Mouse (Mus musculus) urinary bladder, postnatal 10 days (tissue): ENCODE data around the gene Ppme1.

Source experiments
- DNase-seq: peaks from one replicate; pipeline ENCODE4 v3.0.0; 2022; ENCODE audit warnings: low spot score

Ppme1 gene

DNA sequence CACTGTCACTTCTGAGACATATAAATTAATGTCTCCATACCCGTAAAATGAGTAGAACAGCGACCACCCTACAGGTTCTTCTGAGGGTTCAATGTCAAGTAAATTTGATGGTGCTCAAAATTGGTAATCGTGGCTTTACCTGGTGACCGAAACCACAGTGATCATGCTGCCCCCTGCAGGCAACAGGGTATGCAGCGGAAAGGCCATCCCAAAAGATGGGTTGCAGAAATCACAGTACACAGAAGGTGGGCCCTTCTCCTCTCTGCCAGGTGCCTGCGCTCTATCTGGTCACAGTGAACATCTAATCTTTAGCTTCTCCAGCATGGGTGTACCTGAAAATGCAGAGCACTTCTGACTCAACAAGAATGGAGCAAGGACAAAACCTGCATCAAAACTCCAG, 46.6 kb downstream of the Ppme1 start:
- DNase-seq: no peak

DNA sequence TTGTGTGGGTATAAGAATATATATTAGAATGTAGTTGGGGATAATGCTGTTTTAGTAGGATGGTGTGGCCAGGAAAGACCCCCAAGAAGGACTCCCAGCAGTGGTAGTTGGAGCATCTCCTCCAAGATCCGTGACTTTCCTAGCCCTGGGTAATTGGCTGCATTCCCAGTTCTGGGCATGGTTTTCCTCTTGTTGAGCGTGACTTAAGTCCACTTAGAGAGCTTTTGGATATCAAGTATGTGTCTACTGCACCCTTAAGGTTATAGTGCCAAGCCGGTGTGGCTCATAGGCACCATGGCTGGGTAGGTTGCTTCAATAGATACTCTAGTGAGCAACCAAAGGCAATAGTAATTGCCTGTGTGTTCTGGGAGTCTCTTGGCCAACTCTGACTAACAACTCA, 48.4 kb downstream of the Ppme1 start:
- DNase-seq: no peak

DNA sequence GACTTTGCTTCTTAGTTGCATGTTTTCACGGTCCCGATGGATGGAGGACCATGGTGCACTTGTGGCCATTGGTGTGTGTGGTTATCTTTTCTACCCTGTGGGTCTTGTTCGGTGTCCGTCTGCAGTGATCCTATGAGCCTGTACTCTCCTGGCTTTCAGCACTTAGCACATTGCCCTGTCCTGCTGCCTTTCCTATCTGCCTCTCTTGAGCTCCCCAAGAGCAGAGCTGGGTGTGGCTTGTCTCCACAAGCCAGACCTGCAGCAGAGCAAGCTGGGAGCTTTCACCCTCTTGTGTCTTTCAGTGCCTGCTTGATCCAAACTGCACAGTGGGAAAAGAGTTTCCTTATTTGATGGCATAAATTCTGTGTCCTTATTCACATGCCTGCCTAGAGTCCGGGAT, 54.6 kb downstream of the Ppme1 start:
- DNase-seq: no peak

DNA sequence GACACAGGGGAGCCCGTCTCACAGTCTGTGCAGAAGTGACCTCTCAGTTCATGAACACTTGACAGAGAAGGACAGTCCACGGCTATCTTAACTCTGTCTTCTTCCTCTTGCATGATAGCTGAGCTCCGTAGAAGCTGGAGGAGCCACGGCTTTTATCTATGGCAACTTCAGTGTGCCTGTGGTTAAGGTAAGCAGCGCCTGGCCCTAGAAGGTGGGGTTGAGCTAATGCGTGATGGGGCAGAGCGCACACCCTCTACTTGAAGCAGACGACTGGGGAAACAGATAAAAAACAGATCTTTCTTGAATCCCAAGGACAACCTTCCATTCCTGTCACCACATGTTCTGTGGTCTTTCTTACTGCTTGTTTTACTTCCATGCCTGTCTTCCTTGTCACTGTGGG, 55.2 kb downstream of the Ppme1 start:
- no peak for DNase-seq

DNA sequence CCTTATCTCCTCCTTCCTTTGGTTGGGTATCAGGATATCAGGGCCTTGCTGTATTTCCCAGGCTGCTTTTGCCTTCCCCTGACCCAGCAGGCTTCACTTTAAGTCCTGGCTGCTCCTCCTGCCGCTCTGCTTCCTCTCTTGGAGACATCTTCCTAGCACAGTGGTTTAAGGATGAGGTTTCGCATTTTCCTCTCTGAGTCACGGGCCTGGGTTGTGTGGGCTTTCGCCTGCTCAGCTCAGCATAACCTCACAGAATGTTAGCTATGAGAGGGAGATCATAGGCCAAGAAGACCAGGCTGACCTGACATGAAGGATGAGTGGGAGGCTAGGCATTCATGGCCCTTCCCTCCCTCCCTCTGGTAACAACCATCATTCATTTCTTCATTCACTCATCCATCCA, 59.4 kb downstream of the Ppme1 start:
- no peak for DNase-seq

DNA sequence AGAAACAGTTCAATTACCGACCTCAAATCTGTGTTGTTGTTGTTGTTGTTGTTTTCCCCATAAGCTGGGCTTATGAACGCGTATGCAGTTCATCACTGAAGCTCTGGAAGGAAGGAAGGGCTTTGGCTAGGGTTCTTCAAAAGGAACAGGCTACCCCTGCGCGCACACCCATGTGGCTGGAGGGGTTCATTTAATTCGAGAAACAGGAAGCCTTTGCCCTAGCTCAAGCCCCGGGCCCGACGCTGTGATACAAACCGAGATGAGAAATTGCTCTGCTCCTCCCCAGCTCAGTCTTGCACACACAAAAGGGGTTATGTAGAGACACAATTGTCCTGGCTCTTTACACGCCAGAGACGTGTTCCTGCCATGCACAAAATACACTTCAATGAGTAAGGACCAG, 61.8 kb downstream of the Ppme1 start:
- no peak for DNase-seq

DNA sequence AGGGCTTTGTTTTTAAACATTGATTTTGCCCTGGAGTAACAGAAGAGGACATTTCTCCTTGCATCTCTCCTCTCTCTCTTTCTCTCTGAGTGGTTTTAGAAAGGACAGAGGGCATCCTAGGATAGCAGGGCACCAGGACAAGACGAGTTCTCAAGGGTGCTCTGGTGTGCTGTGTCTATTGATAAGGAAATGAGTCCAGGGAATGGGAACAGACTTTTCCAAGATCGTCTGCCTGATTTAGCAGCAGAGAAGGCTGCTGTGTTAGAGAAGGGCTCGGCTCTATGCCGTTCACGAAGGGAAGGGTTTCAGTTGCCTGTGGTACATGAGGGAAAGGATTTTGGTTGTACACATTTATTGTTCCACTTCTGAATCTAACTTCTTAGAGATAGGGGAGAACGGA, 62.4 kb downstream of the Ppme1 start:
- DNase-seq: no peak

DNA sequence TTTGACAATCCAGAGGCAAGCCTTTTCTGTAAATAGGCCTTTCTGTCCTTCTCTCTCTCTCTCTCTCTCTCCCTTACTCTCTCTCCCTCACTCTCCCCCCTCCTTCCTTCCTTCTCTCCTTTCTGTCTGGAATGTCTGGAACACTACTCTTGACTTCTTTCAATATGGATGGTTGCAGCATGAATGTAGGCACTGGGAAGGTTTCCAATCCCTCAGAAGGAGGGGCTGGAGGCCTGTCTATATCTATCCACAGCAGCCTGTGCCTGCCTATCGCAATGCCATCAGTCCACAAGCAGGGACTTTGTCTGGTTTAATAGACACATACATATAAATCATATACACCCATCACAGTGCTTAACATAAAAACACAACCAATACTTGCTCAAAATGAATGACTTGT, 62.9 kb downstream of the Ppme1 start:
- DNase-seq: no peak

DNA sequence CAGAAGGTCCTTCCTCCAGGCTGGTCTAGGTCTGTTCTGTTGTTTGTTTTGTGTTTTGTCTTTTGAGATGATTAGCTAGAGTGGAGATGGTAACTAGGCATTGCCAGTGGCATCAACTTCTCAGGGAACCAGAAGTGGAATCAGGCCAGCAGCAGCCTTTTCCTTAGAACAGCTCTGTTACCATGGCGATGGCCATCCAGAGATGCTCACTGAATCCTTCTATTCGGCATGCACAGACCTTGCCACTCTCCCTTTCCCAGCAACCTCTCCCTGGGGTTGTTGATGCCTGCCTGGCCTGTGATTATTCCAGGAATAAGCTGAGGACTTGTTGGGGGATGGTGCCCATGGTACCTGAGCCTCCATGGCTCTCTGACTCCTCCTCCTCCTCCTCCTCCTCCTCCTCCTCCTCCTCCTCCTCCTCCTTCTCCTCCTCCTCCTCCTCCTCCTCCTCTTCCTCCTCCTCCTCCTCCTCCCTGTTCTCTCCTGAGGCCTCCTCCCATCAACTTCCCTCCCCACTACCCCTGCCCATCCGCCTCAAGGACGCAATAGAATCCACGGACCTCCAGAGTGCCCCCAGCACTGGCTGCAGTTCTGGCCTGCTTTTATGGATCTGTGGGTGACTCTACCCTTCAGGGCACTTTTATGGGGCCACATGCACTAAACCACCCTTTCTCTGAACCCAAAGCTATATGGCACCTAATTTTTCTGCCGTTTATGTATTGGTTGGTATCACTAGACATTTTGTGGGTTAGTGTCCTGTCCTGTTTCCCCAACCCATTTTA, 64.0 kb downstream of the Ppme1 start:
- DNase-seq: no peak

DNA sequence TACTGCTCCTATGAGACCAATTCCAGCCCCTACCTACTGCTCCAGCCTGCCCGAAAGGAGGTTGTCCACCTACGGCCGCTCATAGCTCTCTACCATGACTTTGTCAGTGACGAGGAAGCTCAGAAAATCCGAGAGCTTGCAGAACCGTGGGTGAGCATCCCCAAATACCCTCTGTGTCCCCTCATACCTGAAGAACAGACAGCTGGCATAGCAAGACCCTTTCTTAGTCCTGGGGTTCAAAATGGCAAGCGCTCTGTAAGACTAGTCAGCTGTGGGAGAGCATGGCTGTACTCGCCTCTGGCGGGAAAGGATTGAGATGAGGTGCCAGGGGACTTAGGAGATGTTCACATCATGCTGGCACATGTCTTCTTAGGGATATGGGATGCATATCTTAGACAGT, 66.2 kb downstream of the Ppme1 start:
- DNase-seq: no peak

DNA sequence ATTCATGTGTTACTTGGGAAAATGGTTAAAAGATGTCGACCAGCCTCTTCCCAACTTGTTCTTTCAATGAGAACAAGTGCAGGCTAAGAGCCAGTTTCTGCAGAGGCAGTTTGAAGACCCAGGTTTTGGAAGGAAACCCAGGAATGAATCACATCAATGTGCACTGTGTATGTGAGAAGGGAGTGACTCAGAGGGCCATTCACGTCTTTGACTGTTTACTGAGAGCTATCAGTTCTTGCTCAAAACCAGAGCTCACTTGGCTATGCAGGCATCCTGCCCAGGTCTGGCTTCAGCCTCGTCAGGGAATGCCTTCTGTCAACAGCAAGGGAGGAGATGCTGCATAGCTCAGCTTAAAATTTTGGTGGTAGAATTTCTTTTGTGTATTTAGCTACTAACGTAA, 69.8 kb downstream of the Ppme1 start:
- DNase-seq: no peak

DNA sequence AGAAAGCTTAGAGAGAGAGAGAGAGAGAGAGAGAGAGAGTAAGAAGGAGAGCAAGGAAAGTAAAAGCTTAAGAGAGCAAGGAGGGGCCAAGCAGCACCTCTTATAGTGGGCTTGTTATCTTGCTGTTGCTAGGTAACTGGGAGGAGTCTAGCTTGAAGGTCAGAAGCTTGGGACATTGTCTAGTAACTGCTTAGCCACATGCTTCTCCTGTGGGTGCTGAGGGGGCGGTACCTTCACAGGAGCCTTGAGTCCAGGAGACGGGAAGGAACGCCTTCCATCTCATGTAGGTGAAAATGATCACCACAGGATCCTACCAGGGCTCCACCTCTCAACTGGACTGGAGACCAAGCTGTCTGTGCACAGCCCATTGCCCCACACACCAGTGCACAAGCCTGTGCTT, 70.7 kb downstream of the Ppme1 start:
- DNase-seq: no peak

DNA sequence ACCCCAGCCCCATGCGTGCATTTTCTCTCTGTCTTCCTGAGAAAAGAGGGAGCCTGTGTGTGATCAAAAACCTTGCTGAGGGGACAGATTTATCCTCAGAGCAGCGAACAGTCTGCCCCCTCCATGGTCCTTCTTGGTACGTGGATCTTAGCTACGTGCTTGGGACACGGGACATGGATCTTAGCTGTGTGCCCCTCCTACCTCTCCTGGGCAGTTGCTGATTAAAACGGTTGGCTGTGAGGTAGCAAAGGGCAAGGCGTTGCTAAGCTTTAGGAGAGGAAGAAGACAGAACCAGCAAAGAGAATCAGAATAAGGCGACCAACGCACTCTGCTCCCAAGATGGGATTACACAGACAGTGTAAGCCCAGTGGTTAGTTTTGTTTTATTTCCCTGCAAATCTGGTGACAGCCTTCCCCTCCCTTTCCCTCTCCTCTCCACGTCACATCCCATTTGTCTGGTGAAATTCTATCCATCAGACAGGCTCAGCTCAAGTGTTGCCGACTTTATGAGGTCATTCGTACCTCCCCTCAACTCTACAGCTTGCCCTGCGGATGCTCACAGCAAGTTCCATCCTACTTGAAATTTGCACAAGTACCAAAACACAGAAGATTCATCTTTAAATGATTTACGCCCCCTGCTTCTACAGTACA, 73.1 kb downstream of the Ppme1 start:
- no peak for DNase-seq

DNA sequence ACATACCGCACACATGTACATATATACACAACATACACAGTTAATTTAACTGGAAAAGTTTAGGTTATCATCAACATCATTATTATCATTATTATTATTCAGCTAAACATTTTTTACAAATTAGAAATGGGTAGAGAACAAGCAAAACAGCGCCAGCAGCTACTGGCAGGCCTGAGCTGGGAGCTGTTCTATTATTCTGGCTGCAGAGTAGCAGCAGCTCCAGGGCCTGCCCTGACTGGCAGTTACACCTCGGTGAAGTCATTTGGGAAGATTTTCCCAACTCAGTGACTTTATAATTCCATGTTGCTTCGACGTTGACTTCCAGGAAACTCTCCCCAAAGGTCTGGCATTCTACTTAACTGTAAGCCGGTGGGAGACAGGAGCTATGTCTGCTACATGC, 75.4 kb downstream of the Ppme1 start:
- no peak for DNase-seq

DNA sequence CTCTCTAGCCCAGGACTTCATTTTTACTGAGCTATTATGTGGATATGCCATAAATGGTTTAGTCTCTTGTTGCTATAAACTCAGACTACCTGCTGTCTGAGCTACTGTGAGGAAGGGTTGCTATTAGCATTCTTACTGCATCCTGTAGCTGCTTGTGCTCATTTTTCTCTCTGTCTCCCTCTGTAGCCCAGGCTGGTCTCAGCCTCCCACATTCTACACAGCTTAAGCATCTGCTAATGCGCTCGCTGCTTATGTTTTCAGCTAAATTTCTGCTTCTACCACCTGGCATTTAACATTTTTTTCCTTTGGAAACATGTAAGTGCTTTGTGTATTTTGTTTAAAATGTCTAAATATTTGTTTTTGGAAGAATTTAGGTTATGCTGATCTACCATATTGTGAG, 76.4 kb downstream of the Ppme1 start:
- no peak for DNase-seq

DNA sequence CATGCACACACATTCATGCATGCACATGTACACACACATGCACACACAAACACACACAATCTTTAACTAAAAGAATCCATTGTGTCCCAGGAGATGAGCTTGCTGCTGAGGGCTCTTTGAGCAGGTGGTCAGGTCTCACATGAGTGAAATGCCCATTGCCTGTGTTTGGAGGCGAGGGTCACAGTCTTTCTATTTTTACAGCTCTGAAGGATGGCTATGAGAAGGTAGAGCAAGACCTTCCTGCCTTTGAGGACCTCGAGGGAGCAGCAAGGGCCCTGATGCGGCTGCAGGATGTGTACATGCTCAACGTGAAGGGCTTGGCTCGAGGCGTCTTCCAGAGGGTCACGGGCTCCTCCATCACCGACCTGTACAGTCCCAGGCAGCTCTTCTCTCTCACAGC, 78.6 kb downstream of the Ppme1 start:
- no peak for DNase-seq

DNA sequence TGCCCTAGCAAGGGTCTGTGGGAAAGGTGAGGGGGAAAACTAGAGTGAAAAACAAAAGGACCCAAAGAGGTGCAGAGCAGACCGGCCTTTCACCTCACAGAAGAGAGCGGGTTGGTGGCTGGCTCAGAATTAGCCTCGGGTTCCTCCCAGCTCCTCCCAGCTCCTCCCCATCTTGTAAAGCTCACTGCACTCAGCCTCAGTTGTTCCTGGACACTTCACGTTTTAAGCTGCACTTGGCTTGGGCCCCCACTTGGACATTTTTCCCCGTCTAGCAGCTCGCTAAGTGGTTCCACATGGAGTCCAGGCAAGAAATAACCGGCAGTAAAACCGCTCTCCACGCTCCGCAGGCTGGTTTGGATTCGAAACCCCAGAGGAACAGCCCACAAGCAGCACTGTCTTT, 83.5 kb downstream of the Ppme1 start:
- DNase-seq: no peak

DNA sequence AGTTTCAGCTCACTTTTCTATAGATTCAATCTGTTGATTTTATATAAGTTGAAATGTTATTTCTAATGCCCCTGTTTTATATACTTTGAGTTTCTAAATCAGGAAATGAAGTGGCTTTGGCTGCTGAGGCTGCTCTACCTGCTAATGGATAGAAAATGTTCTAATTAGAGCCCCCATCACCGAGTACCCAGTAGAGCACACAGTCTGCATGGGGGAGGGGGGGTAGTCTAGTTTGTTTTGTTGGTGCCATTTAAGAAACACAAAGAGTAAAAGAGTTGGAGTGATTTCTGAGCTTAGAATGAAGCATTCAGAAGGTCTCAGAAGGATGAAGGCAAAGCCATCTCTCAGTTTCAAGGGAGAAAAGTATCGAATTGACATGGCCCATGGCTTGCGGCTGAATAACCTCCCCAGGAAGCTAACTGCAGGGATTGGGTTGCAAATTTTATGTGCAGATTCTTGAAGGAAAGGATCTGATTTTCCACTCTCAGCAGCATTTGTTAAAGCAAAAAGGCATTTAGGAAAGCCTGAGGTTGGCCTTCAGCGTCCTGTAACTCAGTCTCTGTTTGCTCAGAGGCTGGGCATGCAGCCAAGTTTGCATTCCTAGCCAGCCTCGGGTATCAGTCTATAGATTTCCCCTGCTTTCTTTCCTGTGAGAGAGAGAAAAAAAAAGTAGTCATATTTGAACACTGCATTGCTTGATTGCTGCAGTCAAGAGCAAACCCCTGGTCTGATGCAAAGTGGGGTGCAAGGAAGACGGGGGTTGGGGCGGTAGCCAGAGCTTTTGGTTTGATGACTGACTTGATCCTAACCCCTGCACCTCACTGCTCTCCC, 84.1 kb downstream of the Ppme1 start:
- no peak for DNase-seq

DNA sequence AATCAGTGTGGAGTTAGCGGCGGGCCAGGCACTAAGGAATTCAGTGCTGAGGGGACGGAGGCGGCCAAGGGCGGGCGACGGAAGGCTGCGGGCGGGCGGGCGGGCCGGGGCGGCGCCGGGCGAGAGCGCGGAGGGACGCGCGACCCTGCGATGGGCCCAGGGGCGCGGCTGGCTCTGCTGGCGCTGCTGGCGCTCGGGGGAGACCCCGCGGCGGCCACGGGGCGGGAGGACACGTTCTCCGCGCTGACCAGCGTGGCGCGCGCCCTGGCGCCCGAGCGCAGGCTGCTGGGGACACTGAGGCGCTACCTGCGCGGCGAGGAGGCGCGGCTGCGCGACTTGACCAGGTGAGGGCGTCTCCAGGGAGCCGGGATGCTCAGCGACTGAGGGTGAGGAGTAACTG, 86.7 kb downstream of the Ppme1 start, which contains the start of gene P4ha3:
TSS of gene P4ha3 (plus strand) at position 138 of the 400 bp plus-strand sequence.
- no peak for DNase-seq

DNA sequence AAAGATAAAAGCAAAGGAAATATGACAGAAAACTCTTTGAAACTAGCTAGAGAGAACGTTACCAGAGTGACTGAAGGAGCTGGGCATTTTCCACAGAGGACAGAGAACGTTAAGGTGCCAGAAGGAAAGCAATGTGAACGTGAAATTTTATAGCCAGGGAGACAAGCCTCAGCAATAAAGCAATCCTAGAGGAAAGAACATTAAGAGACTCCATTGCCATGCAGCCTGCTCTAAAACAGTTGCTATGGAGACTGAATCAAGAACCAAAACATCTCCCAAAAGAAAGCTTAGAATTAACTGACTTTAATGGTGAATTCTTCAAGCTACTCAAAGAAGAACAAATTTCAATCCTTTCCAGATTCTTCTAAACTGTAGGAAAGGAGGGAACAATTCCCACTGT, 88.8 kb downstream of the Ppme1 start:
- no peak for DNase-seq

DNA sequence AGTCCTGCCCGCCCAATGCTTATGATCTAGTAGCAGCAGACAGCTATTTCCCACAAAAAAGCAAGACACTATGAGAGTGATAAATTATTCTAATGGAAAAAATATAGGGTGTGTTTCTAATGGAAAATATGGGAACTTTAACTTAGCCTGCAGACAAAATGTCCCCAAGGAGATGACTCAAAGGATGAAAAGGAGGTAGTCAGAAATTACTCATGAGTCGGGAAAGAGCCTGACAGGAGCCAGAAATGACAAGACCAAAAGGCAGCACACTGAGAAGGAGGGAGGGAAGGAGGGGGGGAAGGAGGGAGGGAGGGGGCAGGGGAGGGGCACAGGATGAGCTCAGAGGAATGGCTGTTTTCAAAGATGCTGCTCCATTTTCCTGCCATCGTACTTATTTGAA, 90.5 kb downstream of the Ppme1 start:
- DNase-seq: no peak

DNA sequence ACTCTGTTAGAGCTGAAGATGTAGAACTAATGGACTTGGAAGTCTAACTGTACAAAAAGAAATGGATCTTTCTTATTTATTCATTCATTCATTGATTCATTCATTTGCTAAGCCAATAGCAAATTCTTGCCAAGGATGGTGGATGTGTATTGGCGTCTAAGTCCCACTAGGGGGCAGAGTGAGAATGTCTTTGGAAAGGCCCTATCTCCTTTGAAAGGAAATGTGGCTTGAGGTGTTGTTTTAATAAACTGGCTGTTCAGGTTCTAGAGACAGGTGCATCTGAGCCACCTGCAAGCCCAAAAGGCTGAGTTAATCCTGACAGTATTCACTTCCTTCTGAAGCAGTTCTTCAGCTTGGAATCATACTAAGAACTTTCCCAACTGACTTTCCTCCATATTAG, 92.3 kb downstream of the Ppme1 start:
- no peak for DNase-seq
